Comparison of ENCODE assay signal across 8 mouse cellular contexts in the genomic region with DNA sequence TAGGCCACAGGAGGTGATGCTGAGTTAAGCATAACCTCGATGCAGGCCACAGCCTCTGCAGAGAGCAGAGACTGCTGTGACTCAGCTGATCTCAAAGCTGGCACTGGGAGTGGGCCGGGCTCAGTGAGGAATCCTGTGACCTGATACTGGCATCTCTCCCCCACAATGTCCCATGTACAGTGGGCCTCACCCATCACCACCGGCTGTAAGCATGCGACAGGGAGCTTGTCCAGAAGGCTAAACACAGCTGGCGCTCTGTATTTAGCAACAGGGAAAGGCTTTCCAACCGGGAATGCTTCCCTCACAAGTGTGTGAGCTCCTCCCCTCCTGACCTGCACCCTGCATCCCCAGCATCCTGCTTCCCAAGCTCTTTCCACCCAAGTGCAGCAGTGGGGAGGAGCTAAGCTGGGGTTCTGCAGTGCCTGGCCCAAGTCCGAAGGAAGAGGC. TPM values are rescaled to one million over a fixed set of nuclear protein-coding genes. Genes with fewer than 3 reads are reported as not detected.
A peak's percentile ranks its signal among the peaks of the same experiment; 100 is the strongest.
DNase-seq lines count a peak whose midpoint lies in the region; ATAC-seq and TF ChIP-seq lines count a peak whose summit lies in the region.

No protein-coding gene starts in this region.

- no peak for TF ChIP-seq EP300 in stomach, postnatal 0 days (optimal IDR thresholded peaks at IDR 0.05)

- peak overlapping the region; percentile 71 for H3K27ac ChIP-seq in layer of hippocampus, adult 2 months
- 0 out of 2 replicates have a peak overlapping the region, but pooled peaks have one; percentile 3 for H3K27ac ChIP-seq in embryonic facial prominence, embryonic 12.5 days
- peak overlapping the region; percentile 76 for H3K27ac ChIP-seq in heart, embryonic 12.5 days (ENCODE audit: poor library complexity, severe bottlenecking)
- H3K27ac ChIP-seq in limb, embryonic 12.5 days = no peak overlapping the region
- H3K27ac ChIP-seq in stomach, postnatal 0 days (replicated peaks) = 0 out of 2 replicates have a peak overlapping the region, but pooled peaks have one; percentile 19

- no peaks in the 10 kb centered on the region for H3K36me3 ChIP-seq in embryonic facial prominence, embryonic 12.5 days
- H3K36me3 ChIP-seq in heart, embryonic 12.5 days = peaks cover 5% of the 10 kb centered on the region; the same call in 1 of the 2 replicates
- H3K36me3 ChIP-seq in limb, embryonic 12.5 days = peaks cover 11% of the 10 kb centered on the region; the same call in 1 of the 2 replicates
- no peaks in the 10 kb centered on the region for H3K36me3 ChIP-seq in stomach, postnatal 0 days (ENCODE audit: control insufficient read depth, insufficient read depth, low read length)

- 48% methylated on average over 7 of the region's 7 CpGs for WGBS in embryonic facial prominence, embryonic 12.5 days
- WGBS in heart, embryonic 12.5 days = 17% methylated on average over 7 of the region's 7 CpGs
- 43% methylated on average over 7 of the region's 7 CpGs for WGBS in limb, embryonic 12.5 days
- WGBS in stomach, postnatal 0 days = 23% methylated on average over 7 of the region's 7 CpGs

- no peak overlapping the region for H3K4me3 ChIP-seq in layer of hippocampus, adult 2 months
- no peak overlapping the region for H3K4me3 ChIP-seq in embryonic facial prominence, embryonic 12.5 days
- H3K4me3 ChIP-seq in heart, embryonic 12.5 days = no peak overlapping the region
- no peak overlapping the region for H3K4me3 ChIP-seq in limb, embryonic 12.5 days (replicated peaks)
- H3K4me3 ChIP-seq in stomach, postnatal 0 days (ENCODE audit: low read depth, low read length) = no peak overlapping the region

- H3K9ac ChIP-seq in embryonic facial prominence, embryonic 12.5 days = no peak overlapping the region; the same call in 1 of the 2 replicates
- peak overlapping the region; percentile 37; the same call in 1 of the 2 replicates for H3K9ac ChIP-seq in heart, embryonic 12.5 days
- H3K9ac ChIP-seq in limb, embryonic 12.5 days (replicated peaks) = no peak overlapping the region
- no peak overlapping the region for H3K9ac ChIP-seq in stomach, postnatal 0 days (ENCODE audit: low read length)

- TF ChIP-seq CTCF in layer of hippocampus, adult 2 months (conservative IDR thresholded peaks at IDR 0.05) = no peak
- TF ChIP-seq CTCF in stomach, postnatal 0 days (IDR thresholded peaks at IDR 0.05; ENCODE audit: low read depth) = no peak

- 0 out of 2 replicates have a peak, but pooled peaks cover 4% of the 10 kb centered on the region for H3K4me1 ChIP-seq in embryonic facial prominence, embryonic 12.5 days
- H3K4me1 ChIP-seq in heart, embryonic 12.5 days (replicated peaks) = peaks cover 38% of the 10 kb centered on the region
- H3K4me1 ChIP-seq in limb, embryonic 12.5 days (replicated peaks) = 0 out of 2 replicates have a peak, but pooled peaks cover 3% of the 10 kb centered on the region
- H3K4me1 ChIP-seq in stomach, postnatal 0 days (replicated peaks; ENCODE audit: control insufficient read depth, insufficient read depth) = no peaks in the 10 kb centered on the region

- H3K4me2 ChIP-seq in embryonic facial prominence, embryonic 12.5 days (replicated peaks) = no peak overlapping the region
- H3K4me2 ChIP-seq in heart, embryonic 12.5 days = peak overlapping the region; percentile 20; the same call in 1 of the 2 replicates
- no peak overlapping the region for H3K4me2 ChIP-seq in limb, embryonic 12.5 days
- H3K4me2 ChIP-seq in stomach, postnatal 0 days (replicated peaks; ENCODE audit: low read depth) = no peak overlapping the region

- no peak for ATAC-seq in embryonic facial prominence, embryonic 12.5 days (ENCODE audit: insufficient number of reproducible peaks, insufficient read depth, low FRiP score, low TSS enrichment)
- ATAC-seq in heart, embryonic 12.5 days (ENCODE audit: insufficient number of reproducible peaks, low FRiP score) = peak; percentile 86
- peak; percentile 41 for ATAC-seq in limb, embryonic 12.5 days (ENCODE audit: insufficient number of reproducible peaks, insufficient read depth, low FRiP score, low TSS enrichment, low read depth)
- ATAC-seq in stomach, postnatal 0 days (ENCODE audit: low FRiP score, low TSS enrichment) = peak; percentile 74

- no peaks in the 10 kb centered on the region for H3K9me3 ChIP-seq in embryonic facial prominence, embryonic 12.5 days
- H3K9me3 ChIP-seq in heart, embryonic 12.5 days (replicated peaks) = no peaks in the 10 kb centered on the region
- H3K9me3 ChIP-seq in limb, embryonic 12.5 days = no peaks in the 10 kb centered on the region
- no peaks in the 10 kb centered on the region for H3K9me3 ChIP-seq in stomach, postnatal 0 days (ENCODE audit: control insufficient read depth, low read length)

- H3K27me3 ChIP-seq in embryonic facial prominence, embryonic 12.5 days = no peaks in the 10 kb centered on the region
- H3K27me3 ChIP-seq in heart, embryonic 12.5 days (replicated peaks) = no peaks in the 10 kb centered on the region
- H3K27me3 ChIP-seq in limb, embryonic 12.5 days = no peaks in the 10 kb centered on the region
- H3K27me3 ChIP-seq in stomach, postnatal 0 days (ENCODE audit: control insufficient read depth, insufficient read depth, low read length) = no peaks in the 10 kb centered on the region

- no peak for DNase-seq in layer of hippocampus, adult 2 months (ENCODE audit: low spot score in 2 of 2)
- no peak for DNase-seq in layer of hippocampus, adult 8-10 months (ENCODE audit: low spot score in 2 of 2)
- DNase-seq in stomach, postnatal 0 days (ENCODE audit: low spot score) = peak; percentile 28
- DNase-seq in ovary, postnatal 14 days (ENCODE audit: low spot score) = no peak
- DNase-seq in spleen, postnatal 10 days (ENCODE audit: low spot score in 2 of 2) = no peak

RNA-seq across cellular contexts. Expression of gene Lgmn, which starts 23.2 kb away (rescaled TPM):
- total RNA-seq in layer of hippocampus, adult 2 months (2021) = 10 to 100 TPM; 78.6 to 84.8 TPM
- total RNA-seq in layer of hippocampus, adult 8-10 months (2022) = 100 to 1,000 TPM in 2 of 4 experiments, 10 to 100 TPM in 2; 82.8 to 200 (median 127) TPM
- polyA plus RNA-seq in embryonic facial prominence, embryonic 12.5 days (2016; fragmentation: Nextera tagmentation; extraction: Ambion mirVana) = 63.0 and 70.6 TPM in 2 replicates
- 126 and 127 TPM in 2 replicates for polyA plus RNA-seq in heart, embryonic 12.5 days (2016; fragmentation: Nextera tagmentation; extraction: Ambion mirVana)
- 59.7 and 60.9 TPM in 2 replicates for polyA plus RNA-seq in limb, embryonic 12.5 days (2016; fragmentation: Nextera tagmentation; extraction: Ambion mirVana)
- 75.1 and 77.1 TPM in 2 replicates for polyA plus RNA-seq in stomach, postnatal 0 days (2015; fragmentation: Nextera tagmentation; extraction: Ambion mirVana)

RNA-seq across cellular contexts. Expression of gene Golga5, which starts 52.5 kb away (rescaled TPM):
- 10 to 100 TPM; 24.6 to 26.3 TPM for total RNA-seq in layer of hippocampus, adult 2 months (2021)
- 10 to 100 TPM; 24.9 to 29.8 (median 26.9) TPM for total RNA-seq in layer of hippocampus, adult 8-10 months (2022)
- 35.9 and 41.2 TPM in 2 replicates for polyA plus RNA-seq in embryonic facial prominence, embryonic 12.5 days (2016; fragmentation: Nextera tagmentation; extraction: Ambion mirVana)
- 28.8 and 29.0 TPM in 2 replicates for polyA plus RNA-seq in heart, embryonic 12.5 days (2016; fragmentation: Nextera tagmentation; extraction: Ambion mirVana)
- 37.5 and 37.6 TPM in 2 replicates for polyA plus RNA-seq in limb, embryonic 12.5 days (2016; fragmentation: Nextera tagmentation; extraction: Ambion mirVana)
- polyA plus RNA-seq in stomach, postnatal 0 days (2015; fragmentation: Nextera tagmentation; extraction: Ambion mirVana) = 29.3 and 30.3 TPM in 2 replicates
